Mouse (Mus musculus): ENCODE results near the gene Usf2.
"Not testable (repeated sequence)": the region's sequence is repeated elsewhere in the genome, so short reads cannot be mapped to it uniquely, and the experiment has no call there.

The Usf2 gene

GRCm38 (mm10) chr7:30958109-30958865 is 1.7 kb upstream of the Usf2 start:
- peak; percentile 11 for DNase-seq (ENCODE audit: low spot score)

GRCm38 (mm10) chr7:30957367-30957783 is 772 bp upstream of the Usf2 start:
- DNase-seq (ENCODE audit: low spot score): peak; percentile 88

GRCm38 (mm10) chr7:30956357-30956751 is 249 bp downstream of the Usf2 start:
- DNase-seq (ENCODE audit: low spot score): peak; percentile 50

GRCm38 (mm10) chr7:30955584-30956356 is 833 bp downstream of the Usf2 start:
- peak; percentile 92 for DNase-seq (ENCODE audit: low spot score)

GRCm38 (mm10) chr7:30954971-30955520 is 1.6 kb downstream of the Usf2 start:
- DNase-seq (ENCODE audit: low spot score): no peak

- no peak for DNase-seq (ENCODE audit: low spot score)
Observed at GRCm38 (mm10) chr7:30954036-30954435, 2.6 kb downstream of the Usf2 start.

GRCm38 (mm10) chr7:30953459-30953858 is 3.1 kb downstream of the Usf2 start:
- no peak for DNase-seq (ENCODE audit: low spot score)

- no peak for DNase-seq (ENCODE audit: low spot score)
Observed at GRCm38 (mm10) chr7:30952441-30953265, 4.0 kb downstream of the Usf2 start.

GRCm38 (mm10) chr7:30949902-30950301 is 6.7 kb downstream of the Usf2 start:
- DNase-seq (ENCODE audit: low spot score): not testable (repeated sequence)

GRCm38 (mm10) chr7:30945876-30946275 is 10.7 kb downstream of the Usf2 start:
- no peak for DNase-seq (ENCODE audit: low spot score)

- not testable (repeated sequence) for DNase-seq (ENCODE audit: low spot score)
Observed at GRCm38 (mm10) chr7:30945466-30945865, 11.1 kb downstream of the Usf2 start.

- not testable (repeated sequence) for DNase-seq (ENCODE audit: low spot score)
Observed at GRCm38 (mm10) chr7:30944706-30945105, 11.9 kb downstream of the Usf2 start.

GRCm38 (mm10) chr7:30943909-30944635 is 12.5 kb downstream of the Usf2 start, which contains the start of gene Hamp:
Gene Hamp (minus strand): TSS chr7:30944032.
- no peak for DNase-seq (ENCODE audit: low spot score)

GRCm38 (mm10) chr7:30942365-30942764 is 14.2 kb downstream of the Usf2 start:
- DNase-seq (ENCODE audit: low spot score): not testable (repeated sequence)

- DNase-seq (ENCODE audit: low spot score): not testable (repeated sequence)
Observed at GRCm38 (mm10) chr7:30940070-30940469, 16.5 kb downstream of the Usf2 start.

GRCm38 (mm10) chr7:30935422-30936099 is 21.0 kb downstream of the Usf2 start:
- DNase-seq (ENCODE audit: low spot score): not testable (repeated sequence)

GRCm38 (mm10) chr7:30924581-30924980 is 32.0 kb downstream of the Usf2 start, which contains the start of gene Hamp2:
Gene Hamp2 (minus strand): TSS chr7:30924681.
- not testable (repeated sequence) for DNase-seq (ENCODE audit: low spot score)

- DNase-seq (ENCODE audit: low spot score): no peak
Observed at GRCm38 (mm10) chr7:30924071-30924470, 32.5 kb downstream of the Usf2 start.

GRCm38 (mm10) chr7:30922490-30922889 is 34.1 kb downstream of the Usf2 start:
- not testable (repeated sequence) for DNase-seq (ENCODE audit: low spot score)

GRCm38 (mm10) chr7:30920217-30920616 is 36.4 kb downstream of the Usf2 start:
- no peak for DNase-seq (ENCODE audit: low spot score)

Data from embryo, embryonic 10.5 days (tissue).